Mouse (Mus musculus) embryonic stem cell, embryonic (primary cell): ENCODE measurements around the gene Gk5.
"Not testable (repeated sequence)": the region's sequence is repeated elsewhere in the genome, so short reads cannot be mapped to it uniquely, and the experiment has no call there.

ENCODE experiments used
- CTCF ChIA-PET, 4 experiments: fragments of 300-600 bp in 2 of 4; fragments of 350-600 bp in 2 of 4; sonication (Branson Sonifier 250); formaldehyde crosslinking; loops; one replicate each; lab custom pipeline; 2022; ENCODE audit warnings: inconsistent platforms in 2 of 4; lab: Charles Lee
- POLR2A ChIA-PET, 4 experiments: fragments of 300-600 bp in 2 of 4; fragments of 350-600 bp in 2 of 4; sonication (Branson Sonifier 250); formaldehyde crosslinking; loops; one replicate each; lab custom pipeline; 2022; ENCODE audit warnings: antibody characterized with exemption in 4 of 4, inconsistent platforms in 1 of 4; lab: Charles Lee

Gk5 gene

GRCm38 (mm10) chr9:96118861-96119772, at the start of gene Gk5:
Gk5 (plus strand) TSS chr9:96119362.
- CTCF ChIA-PET: interaction anchor here (0.6 to 1.5 kb wide), 12 partner anchors 9 to 551 kb away, joined by 3 to 11 read pairs (median 4); no protein-coding TSS in a partner anchor
- POLR2A ChIA-PET: interaction anchor here (0.5 to 4.5 kb wide), 167 partner anchors 9 to 1581 kb away, joined by 3 to 126 read pairs (median 4); partner anchors contain the start of genes Xrn1 (in 4 of the 4), Pls1 (in 2 of the 4), Tfdp2 (in 2 of the 4) and 1190002N15Rik (in 1 of the 4)

- POLR2A ChIA-PET: interaction anchor here (0.5 to 2.3 kb wide), 8 partner anchors 34 to 1088 kb away, joined by 3 to 12 read pairs (median 3); partner anchors contain the start of gene Gk5 (in 2 of the 4)
- CTCF ChIA-PET: interaction anchor here (0.7 to 1.2 kb wide), 4 partner anchors 16 to 1336 kb away, joined by 4 to 7 read pairs (median 6); partner anchors contain the start of gene Gk5 (in 1 of the 4)
These were observed 40.3 kb upstream of the Gk5 start for GRCm38 (mm10) chr9:96078752-96079315.

- POLR2A ChIA-PET: interaction anchor here in 1 of 4 experiments (3.6 kb wide), 1 partner anchor 34 kb away, joined by 12 read pairs; the partner anchor contains the start of gene Gk5
These were observed 33.9 kb upstream of the Gk5 start for GRCm38 (mm10) chr9:96085293-96085692.

GRCm38 (mm10) chr9:96087671-96088070, 31.5 kb upstream of the Gk5 start:
- ChIA-PET CTCF (no interaction called here), POLR2A (interaction anchor here in 2 of 4 experiments (0.7 to 3.6 kb wide), 3 partner anchors 24 to 31 kb away, joined by 4 to 12 read pairs (median 10); partner anchors contain the start of gene Gk5 (in 1 of the 2))

More at GRCm38 (mm10) chr9:96085293-96085692, 33.9 kb upstream of the Gk5 start:
- CTCF ChIA-PET: no interaction called here

- POLR2A ChIA-PET: interaction anchor here in 2 of 4 experiments (0.7 to 2.1 kb wide), 4 partner anchors 31 to 51 kb away, joined by 4 to 10 read pairs (median 7); partner anchors contain the start of gene Gk5 (in 2 of the 2)
- CTCF ChIA-PET: not testable (repeated sequence)
These were observed 30.7 kb upstream of the Gk5 start for GRCm38 (mm10) chr9:96088456-96088855.

GRCm38 (mm10) chr9:96092637-96093036, 26.5 kb upstream of the Gk5 start:
- CTCF ChIA-PET: not testable (repeated sequence)
- POLR2A ChIA-PET: interaction anchor here in 2 of 4 experiments (0.7 to 4.4 kb wide), 2 partner anchors 27 to 138 kb away, joined by 3 to 16 read pairs; partner anchors contain the start of gene Gk5 (in 1 of the 2)

- POLR2A ChIA-PET: interaction anchor here in 2 of 4 experiments (0.9 to 4.4 kb wide), 3 partner anchors 9 to 26 kb away, joined by 3 to 16 read pairs (median 3); partner anchors contain the start of gene Gk5 (in 2 of the 2)
- CTCF ChIA-PET: no interaction called here
These were observed 25.9 kb upstream of the Gk5 start for GRCm38 (mm10) chr9:96093221-96093620.

GRCm38 (mm10) chr9:96094341-96094740, 24.8 kb upstream of the Gk5 start:
- CTCF ChIA-PET: no interaction called here
- POLR2A ChIA-PET: interaction anchor here in 2 of 4 experiments (0.7 to 4.4 kb wide), 3 partner anchors 8 to 69 kb away, joined by 3 to 16 read pairs (median 3); partner anchors contain the start of gene Gk5 (in 1 of the 2)

GRCm38 (mm10) chr9:96095192-96095591, 24.0 kb upstream of the Gk5 start:
- ChIA-PET POLR2A (interaction anchor here in 2 of 4 experiments (1.3 to 4.4 kb wide), 3 partner anchors 24 to 44 kb away, joined by 3 to 16 read pairs (median 8); partner anchors contain the start of gene Gk5 (in 2 of the 2)), CTCF (no interaction called here)

- ChIA-PET POLR2A (interaction anchor here in 3 of 4 experiments (0.7 to 4.6 kb wide), 13 partner anchors 9 to 573 kb away, joined by 3 to 34 read pairs (median 5); partner anchors contain the start of gene Gk5 (in 3 of the 3)), CTCF (interaction anchor here in 1 of 4 experiments (0.6 kb wide), 1 partner anchor 205 kb away, joined by 3 read pairs; no protein-coding TSS in a partner anchor)
These were observed 16.3 kb upstream of the Gk5 start for GRCm38 (mm10) chr9:96102846-96103245.

- POLR2A ChIA-PET: interaction anchor here in 3 of 4 experiments (1.1 to 4.1 kb wide), 7 partner anchors 8 to 16 kb away, joined by 3 to 25 read pairs (median 4); no protein-coding TSS in a partner anchor
- CTCF ChIA-PET: no interaction called here
These were observed 6.2 kb upstream of the Gk5 start for GRCm38 (mm10) chr9:96112879-96113361.

- CTCF ChIA-PET: no interaction called here
- POLR2A ChIA-PET: no interaction called here
These were observed 2.4 kb upstream of the Gk5 start for GRCm38 (mm10) chr9:96116801-96117200.

GRCm38 (mm10) chr9:96118216-96118615, 946 bp upstream of the Gk5 start:
- POLR2A ChIA-PET: interaction anchor here (0.6 to 4.5 kb wide), 53 partner anchors 10 to 466 kb away, joined by 3 to 126 read pairs (median 8); partner anchors contain the start of genes Atr (in 1 of the 4) and Tfdp2 (in 1 of the 4)
- CTCF ChIA-PET: no interaction called here

- POLR2A ChIA-PET: interaction anchor here (0.5 to 9.6 kb wide), 17 partner anchors 9 to 332 kb away, joined by 3 to 126 read pairs (median 4); partner anchors contain the start of gene Gk5 (in 4 of the 4)
These were observed 8.8 kb downstream of the Gk5 start for GRCm38 (mm10) chr9:96127972-96128371.

GRCm38 (mm10) chr9:96132956-96133603, 13.9 kb downstream of the Gk5 start:
- CTCF ChIA-PET: interaction anchor here in 1 of 4 experiments (0.7 kb wide), 1 partner anchor 82 kb away, joined by 5 read pairs; no protein-coding TSS in a partner anchor
- POLR2A ChIA-PET: interaction anchor here in 3 of 4 experiments (0.9 to 9.6 kb wide), 6 partner anchors 14 to 126 kb away, joined by 3 to 126 read pairs (median 12); partner anchors contain the start of gene Gk5 (in 3 of the 3)

More at GRCm38 (mm10) chr9:96127972-96128371, 8.8 kb downstream of the Gk5 start:
- CTCF ChIA-PET: interaction anchor here (0.6 to 1.8 kb wide), 8 partner anchors 8 to 745 kb away, joined by 3 to 11 read pairs (median 4); partner anchors contain the start of gene Gk5 (in 1 of the 4)

- ChIA-PET CTCF (interaction anchor here in 2 of 4 experiments (0.5 to 1.5 kb wide), 2 partner anchors 15 to 158 kb away, joined by 3 to 6 read pairs; partner anchors contain the start of gene Gk5 (in 1 of the 2)), POLR2A (interaction anchor here (0.7 to 9.6 kb wide), 11 partner anchors 10 to 215 kb away, joined by 3 to 126 read pairs (median 5); partner anchors contain the start of gene Gk5 (in 4 of the 4))
These were observed 15.3 kb downstream of the Gk5 start for GRCm38 (mm10) chr9:96134470-96134869.
